ENCODE assay signal across 8 mouse cellular contexts in genomic region chr4:59805181-59805967, GRCm38 (mm10). TPM values are rescaled to one million over a fixed set of nuclear protein-coding genes. Genes with fewer than 3 reads are reported as not detected.
A peak's percentile ranks its signal among the peaks of the same experiment; 100 is the strongest.
DNase-seq lines count a peak whose midpoint lies in the region; ATAC-seq and TF ChIP-seq lines count a peak whose summit lies in the region.

Gene Snx30, plus strand, starts transcription at chr4:59805840.

- H3K27me3 ChIP-seq in Patski: no peaks in the 10 kb centered on the region
- no peaks in the 10 kb centered on the region for H3K27me3 ChIP-seq in hindbrain, embryonic 11.5 days (ENCODE audit: control insufficient read depth, insufficient read depth, low read length)

- CTCF ChIA-PET in Patski (lab: Charles Lee): interaction anchor here (1.2 to 2.0 kb wide), 4 partner anchors 9 to 66 kb away, joined by 4 to 8 read pairs (median 5); no protein-coding TSS in a partner anchor

- H3K4me3 ChIP-seq in hindbrain, embryonic 11.5 days (ENCODE audit: low read depth, low read length): peak within 1 kb of the TSS; percentile 71

- H3K9me3 ChIP-seq in hindbrain, embryonic 11.5 days (ENCODE audit: control insufficient read depth, low read length): no peaks in the 10 kb centered on the region

- in situ Hi-C loops in Patski (cut with MboI; ENCODE audit: low pct_unique_long_range_greater_than_20kb): no loop called here

- peak; percentile 84 for ATAC-seq in Patski
- peak; percentile 93 for ATAC-seq in hindbrain, embryonic 11.5 days (ENCODE audit: low FRiP score)

- TF ChIP-seq CTCF in Patski (IDR thresholded peaks at IDR 0.05): no peak

- WGBS in hindbrain, embryonic 11.5 days: 3% methylated on average over 38 of the region's 45 CpGs

- POLR2A ChIA-PET in Patski (lab: Charles Lee): interaction anchor here (0.8 to 2.9 kb wide), 3 partner anchors 12 to 64 kb away, joined by 3 to 25 read pairs (median 8); no protein-coding TSS in a partner anchor

- H3K36me3 ChIP-seq in hindbrain, embryonic 11.5 days (ENCODE audit: control insufficient read depth, insufficient read depth, low read length): no peaks in the 10 kb centered on the region

- no peaks in the 10 kb centered on the region for H3K4me1 ChIP-seq in hindbrain, embryonic 11.5 days (replicated peaks; ENCODE audit: control insufficient read depth, insufficient read depth, low read length)

- peak within 1 kb of the TSS; percentile 72 for H3K4me2 ChIP-seq in hindbrain, embryonic 11.5 days (replicated peaks; ENCODE audit: low read depth, low read length)

- H3K27ac ChIP-seq in hindbrain, embryonic 11.5 days (ENCODE audit: low read depth, low read length): peak within 1 kb of the TSS; percentile 78

- H3K9ac ChIP-seq in hindbrain, embryonic 11.5 days (ENCODE audit: low read depth, low read length): peak within 1 kb of the TSS; percentile 81

- DNase-seq in Patski (ENCODE audit: low read depth, low spot score): no peak
- DNase-seq in cerebellum, adult 9-11 months: peak; percentile 92
- DNase-seq in frontal cortex, adult 2 months (ENCODE audit: extremely low spot score in 1 of 2, low spot score in 1 of 2): peak; percentile 70 to 90
- DNase-seq in hindbrain, embryonic 11.5 days (ENCODE audit: low spot score): peak; percentile 95
- DNase-seq in layer of hippocampus, postnatal 14 days (ENCODE audit: low spot score in 2 of 2): peak; percentile 89 to 90
- peak; percentile 91 for DNase-seq in lung, postnatal 14 days
- DNase-seq in ovary, postnatal 36 days (ENCODE audit: low spot score): peak; percentile 90
- peak; percentile 95 for DNase-seq in thymus, postnatal 25 days

RNA-seq across cellular contexts. Expression of gene Snx30, which starts in this region (rescaled TPM):
- 9.2 TPM for polyA plus RNA-seq in Patski (2021)
- 11.9 and 13.0 TPM in 2 replicates for polyA plus RNA-seq in frontal cortex, adult 2 months (2012; rRNA removed)
- 13.4 and 19.1 TPM in 2 replicates for polyA plus RNA-seq in hindbrain, embryonic 11.5 days (2014; fragmentation: Nextera tagmentation; extraction: Ambion mirVana)
- 10 to 100 TPM; 46.4 to 46.9 TPM for total RNA-seq in layer of hippocampus, postnatal 14 days (2021)
